In the genomic region with DNA sequence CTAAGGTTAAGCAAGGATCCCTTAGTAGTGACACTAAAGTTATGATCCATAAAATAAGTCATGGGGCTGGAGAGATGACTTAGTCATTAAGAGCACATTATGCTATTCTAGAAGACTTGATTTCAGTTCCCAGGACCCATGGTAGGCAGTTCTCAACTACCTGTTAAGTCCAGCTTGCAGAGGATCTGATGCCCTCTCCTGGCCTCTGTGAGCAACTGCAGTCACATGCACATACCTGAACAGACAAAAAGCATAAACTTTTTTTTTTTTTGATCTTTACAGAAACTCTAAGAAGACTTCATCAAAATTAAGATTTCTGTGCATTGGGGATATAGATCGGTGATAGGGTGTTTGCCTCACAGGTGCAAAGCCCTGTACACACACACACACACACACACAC, we compare ENCODE assay signal across 11 mouse cellular contexts. TPM values are rescaled to one million over a fixed set of nuclear protein-coding genes. Genes with fewer than 3 reads are reported as not detected.
DNase-seq lines count a peak whose midpoint lies in the region; ATAC-seq and TF ChIP-seq lines count a peak whose summit lies in the region.
"Had no signal": no experiment of that assay in that cellular context is flagged by ENCODE, and none has a peak within 500 bp of the region (broad histone marks: within the 10 kb centered on the region; RNA-seq: fewer than 3 reads in every experiment).

No protein-coding gene starts in this region.

- no peaks in the 10 kb centered on the region for H3K79me2 ChIP-seq in CH12.LX (replicated peaks; ENCODE audit: control insufficient read depth, extremely low read depth, insufficient read depth, poor library complexity, severe bottlenecking)

- no peak for TF ChIP-seq EP300 in CH12.LX (IDR thresholded peaks at IDR 0.05; ENCODE audit: low read length)

- no peak overlapping the region for H3K4me2 ChIP-seq in kidney, postnatal 0 days (ENCODE audit: low read length)
- no peak overlapping the region for H3K4me2 ChIP-seq in CH12.LX (ENCODE audit: insufficient read depth, low read depth, poor library complexity, severe bottlenecking)
- H3K4me2 ChIP-seq: hindbrain, embryonic 15.5 days had no signal

- DNase-seq in kidney, postnatal 0 days (ENCODE audit: low spot score): no peak
- DNase-seq in kidney, adult 11 months: no peak
- DNase-seq in CH12.LX (ENCODE audit: extremely low read depth): peak; percentile 43
- DNase-seq in ZHBTc4 (ENCODE audit: low read depth, low spot score): peak; percentile 72
- no peak for DNase-seq in gastrocnemius, postnatal 14 days
- DNase-seq in frontal cortex, postnatal 25 days (ENCODE audit: low spot score in 2 of 2): no peak
- no peak for DNase-seq in lung, adult 2 months
- DNase-seq: cerebellum, adult 8-10 months had no signal

- H3K27me3 ChIP-seq in kidney, postnatal 0 days (ENCODE audit: insufficient read depth, low read length): no peaks in the 10 kb centered on the region
- H3K27me3 ChIP-seq in CH12.LX (replicated peaks): no peaks in the 10 kb centered on the region
- H3K27me3 ChIP-seq in small intestine, adult 2 months (ENCODE audit: control insufficient read depth, insufficient read depth, low read length): no peaks in the 10 kb centered on the region
- H3K27me3 ChIP-seq: hindbrain, embryonic 15.5 days had no signal

- intact Hi-C loops in gastrocnemius, postnatal 14 days (cut with DNase I; ENCODE audit: low total_unique reads): no loop called here

- H3K9me3 ChIP-seq in kidney, postnatal 0 days (replicated peaks; ENCODE audit: low read length): no peaks in the 10 kb centered on the region
- H3K9me3 ChIP-seq in CH12.LX (replicated peaks; ENCODE audit: low read length): no peaks in the 10 kb centered on the region
- H3K9me3 ChIP-seq: hindbrain, embryonic 15.5 days had no signal

- H3K4me1 ChIP-seq in kidney, postnatal 0 days (replicated peaks; ENCODE audit: insufficient read depth, low read length): no peaks in the 10 kb centered on the region
- H3K4me1 ChIP-seq in CH12.LX (ENCODE audit: control insufficient read depth in 1 of 2, insufficient read depth in 2 of 2): no peaks in the 10 kb centered on the region
- no peaks in the 10 kb centered on the region for H3K4me1 ChIP-seq in small intestine, adult 2 months (ENCODE audit: control insufficient read depth, insufficient read depth, insufficient read length, low read length)
- H3K4me1 ChIP-seq in lung, adult 2 months (ENCODE audit: control insufficient read depth, insufficient read depth, low read length): no peaks in the 10 kb centered on the region
- H3K4me1 ChIP-seq: hindbrain, embryonic 15.5 days had no signal

- H3K4me3 ChIP-seq in kidney, postnatal 0 days (replicated peaks; ENCODE audit: low read depth, low read length): no peak overlapping the region
- H3K4me3 ChIP-seq in CH12.LX (replicated peaks in 1 of 3; ENCODE audit: low read depth in 2 of 3, low read length in 2 of 3, poor library complexity in 1 of 3): no peak overlapping the region
- H3K4me3 ChIP-seq in small intestine, adult 2 months (ENCODE audit: low read depth, low read length): no peak overlapping the region
- no peak overlapping the region for H3K4me3 ChIP-seq in lung, adult 2 months (replicated peaks; ENCODE audit: extremely low read depth, low read depth, low read length)
- H3K4me3 ChIP-seq: hindbrain, embryonic 15.5 days had no signal

- peak; percentile 52 for TF ChIP-seq RAD21 in CH12.LX (IDR thresholded peaks at IDR 0.05; ENCODE audit: low read depth, low read length)

- dilution Hi-C loops in CH12.LX (cut with MboI; ENCODE audit: extremely low pct_ligation_motif_present, extremely low pct_unique_long_range_greater_than_20kb, low sequenced_read_pairs): no loop called here

- no peak overlapping the region for H3K9ac ChIP-seq in kidney, postnatal 0 days (ENCODE audit: low read depth, low read length)
- H3K9ac ChIP-seq in CH12.LX (ENCODE audit: insufficient read depth, low read depth): no peak overlapping the region
- H3K9ac ChIP-seq: hindbrain, embryonic 15.5 days had no signal

- ATAC-seq in kidney, postnatal 0 days (replicated peaks; ENCODE audit: low FRiP score, low read depth): no peak
- ATAC-seq: midbrain, embryonic 16.5 days had no signal

- in situ Hi-C loops in CH12.LX (cut with MboI; ENCODE audit: low pct_ligation_motif_present, low pct_unique_long_range_greater_than_20kb, low sequenced_read_pairs): no loop called here

- H3K27ac ChIP-seq in kidney, postnatal 0 days: no peak overlapping the region
- no peak overlapping the region for H3K27ac ChIP-seq in CH12.LX (ENCODE audit: insufficient read depth, low read depth)
- H3K27ac ChIP-seq in small intestine, adult 2 months (ENCODE audit: insufficient read depth, low read depth, low read length): no peak overlapping the region
- H3K27ac ChIP-seq: hindbrain, embryonic 15.5 days had no signal

- H3K36me3 ChIP-seq in kidney, postnatal 0 days (ENCODE audit: insufficient read depth, low read length): no peaks in the 10 kb centered on the region
- H3K36me3 ChIP-seq in CH12.LX (replicated peaks in 1 of 2; ENCODE audit: control insufficient read depth in 1 of 2, insufficient read depth in 1 of 2, low read length in 1 of 2): peaks cover 0 to 30% of the 10 kb centered on the region in 2 experiments
- peaks cover 17% of the 10 kb centered on the region for H3K36me3 ChIP-seq in small intestine, adult 2 months (ENCODE audit: control insufficient read depth, insufficient read depth, low read length)

- TF ChIP-seq CTCF in kidney, postnatal 0 days (IDR thresholded peaks at IDR 0.05; ENCODE audit: low read depth): peak; percentile 29; the same call in 1 of the 2 replicates
- peak in 1 of 2 experiments; percentile 61; a peak in 3 of 4 replicates for TF ChIP-seq CTCF in CH12.LX (conservative IDR thresholded peaks at IDR 0.05 in 1 of 2, IDR thresholded peaks at IDR 0.05 in 1 of 2; ENCODE audit: low read depth in 2 of 2, low read length in 2 of 2)
- peak; percentile 33; the same call in 1 of the 2 replicates for TF ChIP-seq CTCF in small intestine, adult 2 months (IDR thresholded peaks at IDR 0.05; ENCODE audit: extremely low read depth, insufficient read length, insufficient replicate concordance, low read depth, low read length)
- TF ChIP-seq CTCF in lung, adult 2 months (IDR thresholded peaks at IDR 0.05; ENCODE audit: insufficient read depth, low read length): no peak

- TF ChIP-seq POLR2A in CH12.LX (IDR thresholded peaks at IDR 0.05; ENCODE audit: low read depth, low read length): no peak
- no peak for TF ChIP-seq POLR2A in small intestine, adult 2 months (IDR thresholded peaks at IDR 0.05; ENCODE audit: low read depth, low read length)
- TF ChIP-seq POLR2A in lung, adult 2 months (IDR thresholded peaks at IDR 0.05; ENCODE audit: borderline replicate concordance, extremely low read depth, low read depth, low read length): no peak

- 87% methylated on average over 1 of the region's 1 CpGs for WGBS in kidney, postnatal 0 days
- WGBS in small intestine, adult 2 months: 100% methylated on average over 1 of the region's 1 CpGs
- WGBS in lung, adult 2 months: 100% methylated on average over 1 of the region's 1 CpGs

TF ChIP-seq in CH12.LX, 34 proteins besides CTCF, POLR2A, EP300 and RAD21:
- TF ChIP-seq SMC3 (IDR thresholded peaks at IDR 0.05; ENCODE audit: low read depth, low read length): peak; percentile 50
- no peak for TF ChIP-seq E2F4 (IDR thresholded peaks at IDR 0.05; ENCODE audit: insufficient replicate concordance, low read depth, low read length)
- TF ChIP-seq JUN (IDR thresholded peaks at IDR 0.05; ENCODE audit: insufficient read depth, low read depth, low read length): no peak
- TF ChIP-seq ETS1 (conservative IDR thresholded peaks at IDR 0.05; ENCODE audit: low read depth, low read length): no peak
- no peak for TF ChIP-seq CHD2 (IDR thresholded peaks at IDR 0.05; ENCODE audit: low read length)
- no peak for TF ChIP-seq SIN3A (IDR thresholded peaks at IDR 0.05; ENCODE audit: low read length)
- no peak for TF ChIP-seq MYC (IDR thresholded peaks at IDR 0.05; ENCODE audit: low read depth, low read length)
- no peak for TF ChIP-seq CHD1 (IDR thresholded peaks at IDR 0.05; ENCODE audit: low read depth, low read length)
- TF ChIP-seq ZNF384 (IDR thresholded peaks at IDR 0.05; ENCODE audit: low read depth, low read length): peak; percentile 43

RNA-seq across cellular contexts. Expression of a gene that starts 47.4 kb away (rescaled TPM):
- polyA plus RNA-seq in kidney, postnatal 0 days (2015; fragmentation: Nextera tagmentation; extraction: Ambion mirVana): 0.10 and 0.22 TPM in 2 replicates
- total RNA-seq in CH12.LX (2012; rRNA removed) (0.04 and 0.08 TPM in 2 replicates), CH12.LX (2014; rRNA removed) (not detected in 2 replicates)
- 0.08 and 0.13 TPM in 2 replicates for polyA plus RNA-seq in CH12.LX (2012; ENCODE audit: insufficient read length, low read depth)
- polyA plus RNA-seq in small intestine, adult 2 months (2012; rRNA removed): 0.51 and 0.93 TPM in 2 replicates
- total RNA-seq in gastrocnemius, postnatal 14 days (2021): under 1 TPM; 0.18 to 0.23 TPM
- 0.43 and 0.52 TPM in 2 replicates for polyA plus RNA-seq in lung, adult 2 months (2012; rRNA removed)

Comparison
In these comparisons a context has a peak if more than half of its experiments do, and no peak if none do; other contexts are left out.
1. DNase-seq: peak in CH12.LX (single experiment) and ZHBTc4 (single experiment); none in kidney, postnatal 0 days (single experiment), kidney, adult 11 months (single experiment), gastrocnemius, postnatal 14 days (single experiment), frontal cortex, postnatal 25 days (0 of 2) and lung, adult 2 months (single experiment).